Mouse (Mus musculus): ENCODE measurements around the gene T. TPM values are rescaled to one million over a fixed set of nuclear protein-coding genes. Genes with fewer than 3 reads are reported as not detected.

Gene T
- total RNA-seq, 2 experiments from 2014 or later: not detected

Other genes with a start within 250 kb of the T start
- gene Ccr6, start 198.4 kb upstream of the T start, total RNA-seq (2021): not detected
- gene Mpc1, start 151.5 kb upstream of the T start, total RNA-seq (2021): 100 to 1,000 TPM; 206 to 242 TPM
- gene Sft2d1, start 123.3 kb upstream of the T start, total RNA-seq (2021): 10 to 100 TPM; 16.0 to 21.0 TPM
- gene Prr18, start 97.0 kb upstream of the T start, total RNA-seq (2021): under 1 TPM in 1 of 2 experiments, not detected in 1; 0.27 TPM
- not detected for gene T2, start 78.4 kb upstream of the T start, total RNA-seq (2021)
- gene Pde10a, start 90.9 kb downstream of the T start, total RNA-seq (2021): 1 to 10 TPM; 5.7 to 7.4 TPM
- gene Gm17087, start 132.5 kb downstream of the T start, total RNA-seq (2021): not detected